Mouse (Mus musculus) lung, adult 18-20 months (tissue): ENCODE results near the gene Rbm8a.
"Not testable (repeated sequence)": the region's sequence is repeated elsewhere in the genome, so short reads cannot be mapped to it uniquely, and the experiment has no call there.

Experiments
- DNase-seq, 2 experiments: peaks; one replicate each; pipeline ENCODE4 v3.0.0; 2022; ENCODE audit warnings: mixed read lengths in 2 of 2

Gene Rbm8a

DNA sequence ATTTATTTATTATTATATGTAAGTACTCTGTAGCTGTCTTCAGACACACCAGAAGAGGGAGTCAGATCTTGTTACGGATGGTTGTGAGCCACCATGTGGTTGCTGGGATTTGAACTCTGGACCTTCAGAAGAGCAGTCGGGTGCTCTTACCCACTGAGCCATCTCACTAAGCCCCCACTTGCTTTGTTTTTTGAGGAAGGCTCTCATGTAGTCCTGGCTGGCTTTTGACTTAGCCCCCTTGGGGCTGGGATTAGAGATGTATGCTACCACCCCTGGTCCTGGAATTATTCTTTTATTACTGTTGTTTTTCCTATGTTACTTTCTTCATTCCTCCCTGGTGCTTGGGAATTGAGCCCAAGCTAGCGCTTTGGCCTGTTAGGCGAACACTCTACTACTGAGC lies 23.7 kb upstream of the Rbm8a start:
- not testable (repeated sequence) for DNase-seq

DNA sequence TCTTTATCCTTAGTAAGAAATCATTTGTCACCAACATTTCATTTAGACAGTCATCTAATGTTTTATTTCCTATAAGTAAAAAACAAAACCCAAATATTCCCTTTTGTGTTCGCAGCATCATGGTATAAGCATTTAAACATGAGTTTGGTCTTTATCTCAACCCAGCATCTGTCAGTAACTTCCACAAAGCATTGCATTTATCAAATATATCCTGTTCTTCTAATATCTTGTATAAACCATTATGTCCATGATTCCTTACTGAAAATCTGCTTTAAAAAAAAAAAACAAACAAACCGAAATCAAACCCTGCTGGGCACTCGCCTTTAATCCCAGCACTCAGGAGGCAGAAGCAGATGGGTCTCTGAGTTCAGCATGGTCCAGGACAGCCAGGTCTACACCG lies 23.1 kb upstream of the Rbm8a start:
- no peak for DNase-seq

GRCm38 (mm10) chr3:96617941-96618340 lies 11.8 kb upstream of the Rbm8a start:
- no peak for DNase-seq

DNA sequence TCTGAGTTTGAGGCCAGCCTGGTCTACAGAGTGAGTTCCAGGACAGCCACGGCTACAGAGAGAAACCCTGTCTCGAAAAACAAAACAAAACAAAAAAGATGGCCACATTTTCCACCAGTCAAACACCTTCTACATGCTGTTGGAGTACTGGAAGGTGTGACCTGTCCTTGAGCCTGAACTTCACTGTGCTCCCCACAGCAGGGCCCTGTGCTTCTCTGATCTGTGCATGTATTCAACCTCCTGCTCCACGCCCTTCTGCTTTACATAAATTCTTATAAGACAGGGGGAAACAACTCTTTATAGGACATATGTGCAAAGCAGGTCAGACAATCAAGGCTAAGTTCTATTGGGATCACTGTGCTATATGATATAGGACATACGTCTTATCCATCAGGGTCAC lies 6.5 kb upstream of the Rbm8a start:
- no peak for DNase-seq

GRCm38 (mm10) chr3:96632058-96632457 lies 2.3 kb downstream of the Rbm8a start:
- no peak for DNase-seq

- no peak for DNase-seq
These were observed 4.3 kb downstream of the Rbm8a start for GRCm38 (mm10) chr3:96634015-96634414.

GRCm38 (mm10) chr3:96634928-96635879 lies 5.5 kb downstream of the Rbm8a start, which contains the start of the genes Pex11b and Gm42957:
Gene Pex11b, plus strand, starts transcription at chr3:96635376.
Gene Gm42957, plus strand, starts transcription at chr3:96635474.
- peak; percentile 88 to 91 for DNase-seq

- no peak for DNase-seq
These were observed 6.2 kb downstream of the Rbm8a start for GRCm38 (mm10) chr3:96635906-96636305.

DNA sequence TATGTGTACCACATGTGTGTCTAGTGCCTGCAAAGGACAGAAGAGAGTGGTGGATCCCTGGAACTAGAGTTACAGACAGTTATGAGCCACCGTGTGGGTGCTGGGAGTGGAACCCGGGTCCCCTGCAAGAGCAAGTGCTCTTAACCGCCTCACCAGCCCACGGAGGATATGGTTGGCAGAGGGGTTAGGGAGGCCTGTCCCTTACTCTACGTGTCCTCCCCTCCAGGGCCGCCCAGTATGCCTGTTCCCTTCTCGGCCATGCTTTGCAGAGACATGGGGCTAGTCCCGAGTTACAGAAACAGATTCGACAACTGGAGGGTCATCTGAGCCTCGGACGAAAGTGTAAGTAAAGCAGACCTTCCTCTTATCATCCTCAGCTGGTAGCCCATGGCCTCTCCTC lies 6.7 kb downstream of the Rbm8a start:
- DNase-seq = no peak

DNA sequence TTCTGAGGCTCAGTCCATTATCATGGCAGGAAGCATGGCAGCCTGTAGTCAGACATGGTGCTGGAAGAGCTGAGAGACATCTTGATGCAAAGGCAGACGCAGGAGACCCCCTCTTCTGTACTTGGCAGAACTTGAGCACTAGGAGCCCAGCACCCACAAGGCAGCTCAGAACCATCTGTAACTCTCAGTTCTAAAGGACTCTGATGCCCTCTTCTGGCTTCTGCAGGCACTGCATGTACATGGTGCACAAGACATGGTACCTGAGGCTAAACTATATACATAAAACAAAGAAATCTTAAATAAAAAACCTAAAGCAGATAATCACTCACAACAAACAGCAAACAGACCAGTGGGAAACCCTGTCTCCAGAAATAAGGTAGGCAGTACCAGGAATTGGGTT lies 9.5 kb downstream of the Rbm8a start:
- DNase-seq = peak; percentile 65 to 74

- DNase-seq = peak in 1 of 2 experiments; percentile 35
These were observed 15.4 kb downstream of the Rbm8a start, which contains the start of gene Itga10 for GRCm38 (mm10) chr3:96645018-96645649. Gene Itga10, plus strand, starts transcription at chr3:96645584.

DNA sequence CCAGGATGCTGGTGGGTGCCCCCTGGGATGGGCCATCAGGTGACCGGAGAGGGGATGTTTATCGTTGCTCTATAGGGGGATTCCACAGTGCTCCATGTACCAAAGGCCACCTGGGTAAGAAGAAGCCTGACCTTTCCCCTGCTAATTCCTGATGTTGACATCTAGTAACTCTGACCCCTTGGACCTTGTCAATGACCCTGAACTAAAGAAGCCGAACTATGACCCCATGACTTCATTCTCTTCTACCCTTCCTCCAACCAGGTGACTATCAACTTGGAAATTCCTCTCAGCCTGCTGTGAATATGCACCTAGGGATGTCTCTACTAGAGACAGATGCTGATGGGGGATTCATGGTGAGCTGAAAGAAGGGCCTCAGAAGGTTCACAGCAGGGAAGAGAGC lies 17.6 kb downstream of the Rbm8a start:
- DNase-seq = no peak

DNA sequence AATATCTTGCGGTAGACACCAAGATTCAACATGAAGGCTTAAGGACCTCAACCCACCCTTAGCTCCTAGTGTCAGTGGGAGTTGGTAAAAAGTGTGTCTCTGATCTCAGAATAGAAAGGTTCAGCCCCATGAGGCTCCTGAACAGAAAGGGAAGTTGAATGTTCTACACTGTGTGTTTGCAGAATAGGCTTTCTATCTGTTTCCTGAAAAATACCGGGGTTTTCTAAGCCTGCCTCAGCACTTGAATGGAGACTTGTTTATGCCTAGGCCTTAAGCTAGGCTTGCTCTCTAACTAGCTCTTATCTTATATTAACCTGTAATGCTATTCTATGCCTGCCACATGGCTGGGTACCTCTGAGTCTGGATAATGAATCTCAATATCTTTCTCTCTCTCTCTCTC lies 31.2 kb downstream of the Rbm8a start:
- no peak for DNase-seq

DNA sequence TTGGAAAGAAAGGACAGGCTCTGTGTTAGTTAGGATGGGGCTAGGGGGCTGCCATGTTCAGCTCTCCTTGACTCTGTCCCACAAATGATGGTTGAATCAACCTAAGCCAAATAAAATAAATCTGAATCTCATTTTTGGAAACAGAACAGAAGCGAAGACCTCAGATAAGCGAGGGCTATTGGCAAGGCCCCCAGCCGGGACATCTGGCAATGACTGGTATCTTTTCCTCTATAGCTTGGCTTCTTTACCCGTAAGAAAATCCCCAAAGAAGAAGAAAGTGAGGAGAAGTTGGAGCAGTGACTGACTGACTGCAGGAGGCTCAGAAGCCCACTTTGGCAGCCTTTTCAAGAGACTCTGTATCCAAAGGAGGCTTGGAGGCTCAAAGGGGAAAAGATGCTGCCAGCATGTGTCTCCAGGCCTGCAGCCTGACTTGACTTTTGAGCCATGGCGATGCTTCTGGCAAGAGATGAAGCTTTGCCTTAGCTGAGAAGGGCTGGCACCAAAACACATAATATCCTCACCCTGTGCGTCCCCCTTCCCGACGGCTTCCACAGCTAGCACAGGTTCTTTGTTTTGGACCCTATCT lies 33.1 kb downstream of the Rbm8a start:
- DNase-seq = no peak

GRCm38 (mm10) chr3:96663432-96664239 lies 33.9 kb downstream of the Rbm8a start:
- peak; percentile 80 to 86 for DNase-seq

DNA sequence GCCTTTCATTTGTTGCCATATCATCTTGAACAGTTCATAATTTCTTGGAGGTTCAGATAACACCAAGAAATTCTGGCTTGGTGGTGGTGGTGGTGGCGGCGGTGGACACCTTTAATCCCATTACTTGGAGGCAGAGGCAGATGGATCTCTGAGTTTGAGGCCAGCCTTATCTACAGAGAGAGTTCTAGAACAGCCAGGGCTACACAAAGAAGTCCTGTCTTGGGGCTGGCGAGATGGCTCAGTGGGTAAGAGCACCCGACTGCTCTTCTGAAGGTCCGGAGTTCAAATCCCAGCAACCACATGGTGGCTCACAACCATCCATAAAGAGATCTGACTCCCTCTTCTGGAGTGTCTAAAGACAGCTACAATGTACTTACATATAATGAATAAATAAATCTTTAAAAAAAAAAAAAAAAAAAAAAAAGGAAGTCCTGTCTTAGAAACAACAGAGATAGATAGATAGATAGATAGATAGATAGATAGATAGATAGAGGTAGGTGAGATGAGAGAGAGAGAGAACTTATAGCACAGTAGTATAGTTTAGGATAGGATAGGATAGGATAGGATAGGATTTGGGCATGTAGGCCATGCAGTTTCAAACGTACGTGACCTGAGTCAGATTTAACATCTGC lies 36.1 kb downstream of the Rbm8a start:
- DNase-seq = not testable (repeated sequence)

DNA sequence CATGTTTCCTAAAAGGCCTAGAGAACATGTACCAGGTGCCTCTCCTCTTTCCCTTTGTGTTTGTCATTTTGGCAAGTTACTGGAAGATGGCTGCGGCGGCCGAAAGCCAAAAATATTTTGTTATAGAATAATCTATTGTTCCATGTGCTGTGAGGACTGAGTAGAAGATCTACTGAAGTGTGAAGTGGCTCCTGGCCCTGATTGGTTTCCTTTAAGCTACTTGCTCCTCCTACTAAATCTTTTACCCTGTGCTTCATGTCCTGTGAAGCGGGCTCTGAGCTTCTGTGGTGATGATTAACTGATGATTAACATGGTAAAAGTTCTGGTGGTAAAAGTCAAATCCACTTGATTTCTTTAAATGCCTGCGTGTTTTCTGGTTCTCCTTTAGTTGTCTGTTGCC lies 37.2 kb downstream of the Rbm8a start:
- DNase-seq = no peak

DNA sequence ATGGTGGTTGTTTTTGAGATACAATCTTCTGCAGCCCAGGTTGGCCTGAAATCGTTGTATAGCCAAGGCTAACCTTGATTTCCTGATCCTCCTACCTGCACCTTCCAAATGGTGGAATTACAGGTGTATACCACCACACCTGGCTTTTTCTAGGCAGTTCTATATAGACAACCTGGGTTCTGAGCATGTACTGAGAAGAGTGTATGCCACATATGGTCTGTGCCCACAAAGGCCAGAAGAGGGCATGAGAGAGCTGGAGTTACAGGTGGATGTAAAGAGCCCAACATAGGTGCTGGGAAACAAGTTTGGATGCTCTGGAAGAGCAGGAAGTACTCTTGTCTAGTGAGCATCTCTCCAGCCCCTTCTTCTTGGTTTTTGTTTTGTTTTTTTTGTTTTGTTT lies 37.6 kb downstream of the Rbm8a start:
- peak; percentile 20 to 33 for DNase-seq

GRCm38 (mm10) chr3:96668424-96669067 lies 38.8 kb downstream of the Rbm8a start:
- no peak for DNase-seq

DNA sequence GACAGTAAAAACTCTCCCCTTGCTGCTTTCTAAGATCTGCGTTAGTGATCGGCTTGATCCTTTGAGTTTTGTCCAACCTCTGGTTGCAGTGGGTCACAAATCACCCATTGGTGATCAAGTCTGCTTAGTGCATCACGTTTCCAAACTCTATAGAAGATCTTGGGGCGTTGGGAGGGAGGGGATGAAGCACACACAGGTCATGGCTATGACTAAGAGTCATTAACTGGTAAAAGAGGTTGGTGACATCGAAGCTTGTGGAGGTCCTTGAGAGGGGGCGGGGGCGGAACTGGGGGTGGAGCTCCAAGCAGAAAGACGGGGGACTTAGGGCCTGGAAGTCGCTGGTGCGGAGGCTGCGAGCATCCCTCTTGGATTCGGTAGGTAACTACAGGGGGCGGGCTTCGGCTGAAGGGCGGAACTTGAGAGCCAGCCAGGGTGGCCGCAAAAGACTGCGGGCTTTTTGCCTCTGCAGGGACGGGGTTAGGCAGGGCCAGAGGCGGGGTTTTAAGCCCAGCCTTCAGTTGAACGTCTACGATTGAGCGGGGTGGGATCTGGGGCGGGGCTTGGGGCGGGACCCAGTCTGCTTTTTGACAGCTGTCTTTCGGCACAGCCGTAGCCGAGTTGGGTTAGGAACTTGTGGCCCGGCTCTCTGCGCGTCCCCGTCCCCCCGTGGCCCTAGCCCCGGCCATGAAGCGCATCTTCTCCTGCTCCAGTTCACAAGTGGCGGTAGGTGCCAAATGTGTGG lies 40.2 kb downstream of the Rbm8a start, which contains the start of gene Ankrd35:
TSS of gene Ankrd35 (plus strand) at position 405 of the 742 bp plus-strand sequence.
- DNase-seq = peak; percentile 89 to 91

DNA sequence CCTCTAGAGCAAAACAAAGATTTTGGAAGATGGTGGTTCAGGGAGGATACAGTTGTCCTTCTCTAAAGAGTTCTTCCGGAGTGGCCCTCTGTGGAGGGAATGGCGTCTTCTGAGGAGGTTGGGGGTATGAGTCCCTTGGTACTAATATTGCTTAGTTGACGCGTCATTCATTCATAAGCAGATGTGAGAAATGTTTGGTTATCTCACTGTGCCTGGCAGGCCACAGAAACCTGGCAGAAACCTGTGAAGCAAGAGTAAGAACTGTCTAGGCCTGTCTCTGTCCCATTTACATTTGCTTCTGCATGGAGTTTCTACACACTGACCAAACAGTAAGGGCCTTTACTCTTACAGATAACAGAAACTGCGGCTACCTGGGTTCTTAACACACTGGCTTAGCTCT lies 41.8 kb downstream of the Rbm8a start:
- no peak for DNase-seq
